Mouse (Mus musculus) megakaryocyte, embryonic 14.5 days (primary cell): ENCODE results near the gene Prkd2.

Source experiments
- FLI1 ChIP-seq: IDR thresholded peaks from 2 replicates; pipeline ENCODE4 v1.6.1; 2012; ENCODE audit warnings: low read length, inconsistent platforms, mixed read lengths
- GATA1 ChIP-seq: IDR thresholded peaks from 3 replicates; pipeline ENCODE4 v1.6.1; 2012; ENCODE audit warnings: mixed read lengths, low read length, inconsistent platforms, borderline replicate concordance

DNA sequence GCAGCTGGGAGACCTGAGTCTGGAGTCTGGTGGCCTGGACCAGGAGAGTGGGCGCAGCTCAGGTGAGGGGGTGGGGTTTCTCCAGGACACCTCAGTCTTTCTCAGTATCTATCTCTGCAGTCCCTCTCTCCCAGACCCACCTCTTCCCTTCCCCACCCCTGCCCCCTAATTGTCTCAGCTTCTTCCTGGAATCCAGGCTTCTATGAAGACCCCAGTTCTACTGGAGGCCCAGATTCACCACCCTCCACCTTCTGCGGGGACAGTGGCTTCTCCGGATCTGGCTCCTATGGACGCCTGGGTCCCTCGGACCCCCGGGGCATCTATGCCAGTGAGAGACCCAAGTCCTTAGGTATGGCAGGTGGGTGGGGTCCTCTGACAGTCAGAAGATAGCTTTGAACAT is 40.5 kb downstream of the Prkd2 start:
- TF ChIP-seq GATA1 = no peak
- no peak for TF ChIP-seq FLI1
